Mouse (Mus musculus): Measurements from ENCODE around the gene Cbx1.

GRCm38 (mm10) chr11:96795491-96795890 lies 6.6 kb downstream of the Cbx1 start:
- TF ChIP-seq GATA1 (IDR thresholded peaks at IDR 0.05; ENCODE audit: borderline replicate concordance, low read length) (no peak), FLI1 (IDR thresholded peaks at IDR 0.05; ENCODE audit: low read length) (no peak)
